Mouse (Mus musculus) frontal cortex, postnatal 10 days (tissue): ENCODE data around the gene Gm20388.
"Not testable (repeated sequence)": the region's sequence is repeated elsewhere in the genome, so short reads cannot be mapped to it uniquely, and the experiment has no call there.

Source experiments
- DNase-seq, 2 experiments: peaks; one replicate each; pipeline ENCODE4 v3.0.0; 2022; ENCODE audit warnings: low spot score in 2 of 2, mixed read lengths in 1 of 2

Gm20388 gene

DNA sequence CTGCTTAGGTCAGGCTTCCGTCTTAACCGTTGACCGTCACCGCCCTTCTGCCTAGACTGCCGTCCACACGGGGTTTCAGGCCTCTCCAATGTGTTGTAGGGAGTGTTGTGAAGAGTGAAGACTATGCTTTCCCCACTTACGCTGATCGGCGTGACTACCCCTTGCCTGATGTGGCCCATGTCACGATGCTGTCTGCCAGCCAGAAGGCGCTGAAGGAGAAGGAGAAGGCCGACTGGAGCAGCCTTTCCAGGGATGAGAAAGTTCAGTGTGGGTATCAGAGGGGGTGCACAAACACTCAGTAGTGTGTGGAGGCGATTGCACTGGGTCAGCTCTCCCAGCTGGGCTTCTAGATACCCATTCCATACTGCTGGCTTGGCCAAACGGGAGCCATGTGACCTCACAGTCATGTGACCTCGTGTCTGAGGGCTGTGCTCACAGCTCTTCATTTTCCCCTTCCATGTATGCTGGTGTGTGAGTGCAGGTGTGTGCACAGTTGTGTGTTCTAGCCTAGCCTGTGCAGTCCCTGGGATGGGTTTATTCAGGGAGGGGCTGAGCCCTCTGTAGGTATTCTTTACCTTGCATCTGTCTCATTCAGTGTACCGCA is 762.1 kb downstream of the Gm20388 start:
- no peak for DNase-seq

DNA sequence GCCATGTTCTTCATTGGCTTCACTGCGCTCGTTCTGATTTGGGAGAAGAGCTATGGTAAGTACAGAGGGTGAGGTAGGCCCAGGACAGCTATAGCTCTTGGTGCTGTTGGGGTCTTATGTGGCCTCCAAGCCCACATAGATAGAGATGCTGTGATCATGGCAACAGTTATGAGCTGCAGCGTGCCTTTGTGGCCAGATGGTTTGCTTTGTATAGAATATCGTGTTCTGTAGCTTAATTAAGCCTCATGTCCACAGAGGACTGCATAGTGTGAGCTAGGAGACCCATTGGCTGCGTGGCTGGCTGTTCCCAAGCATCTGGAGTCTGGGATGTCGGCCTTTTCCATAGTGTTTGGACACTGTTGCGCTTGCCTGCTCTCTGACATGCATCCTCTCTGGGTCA is 762.7 kb downstream of the Gm20388 start:
- DNase-seq: no peak

DNA sequence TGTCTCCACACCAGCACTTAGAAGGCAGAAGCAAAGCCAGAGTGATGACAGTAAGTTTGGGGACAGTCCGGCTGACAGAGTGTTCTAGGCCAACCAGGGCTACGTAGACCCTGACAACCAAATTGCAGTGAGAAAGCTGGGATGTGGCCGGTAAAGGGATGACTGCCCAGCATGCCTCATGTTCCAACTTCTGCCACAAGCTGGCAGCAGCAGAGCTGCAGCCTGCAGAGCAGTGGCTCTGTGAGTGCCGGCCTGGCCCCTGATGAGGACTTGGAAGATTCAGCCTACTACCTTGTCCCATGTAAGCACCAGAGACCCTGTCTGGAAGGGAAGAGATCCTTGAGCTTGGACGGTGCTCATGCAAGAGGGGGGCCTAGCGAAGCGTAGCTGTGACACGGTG is 765.1 kb downstream of the Gm20388 start:
- no peak for DNase-seq

DNA sequence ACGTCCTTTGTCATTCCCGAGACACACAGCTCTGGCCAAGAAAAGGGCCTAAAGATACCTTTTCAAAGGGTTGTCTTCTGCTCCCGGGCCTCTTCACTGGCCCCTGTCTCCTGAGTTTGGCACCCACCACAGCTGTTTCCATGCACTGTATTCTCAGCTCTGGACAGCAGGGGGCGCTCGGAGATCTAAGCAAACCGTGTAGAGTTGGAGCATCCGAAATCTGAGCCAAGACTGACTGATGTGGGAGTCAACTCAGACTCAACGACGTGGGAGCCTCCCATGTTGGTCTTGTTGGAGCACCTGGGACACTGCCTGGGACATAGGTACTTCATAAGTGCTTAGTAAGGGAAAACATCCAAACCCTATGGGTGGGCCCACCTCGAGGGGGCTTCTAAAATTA is 767.8 kb downstream of the Gm20388 start:
- peak; percentile 66 to 83 for DNase-seq

DNA sequence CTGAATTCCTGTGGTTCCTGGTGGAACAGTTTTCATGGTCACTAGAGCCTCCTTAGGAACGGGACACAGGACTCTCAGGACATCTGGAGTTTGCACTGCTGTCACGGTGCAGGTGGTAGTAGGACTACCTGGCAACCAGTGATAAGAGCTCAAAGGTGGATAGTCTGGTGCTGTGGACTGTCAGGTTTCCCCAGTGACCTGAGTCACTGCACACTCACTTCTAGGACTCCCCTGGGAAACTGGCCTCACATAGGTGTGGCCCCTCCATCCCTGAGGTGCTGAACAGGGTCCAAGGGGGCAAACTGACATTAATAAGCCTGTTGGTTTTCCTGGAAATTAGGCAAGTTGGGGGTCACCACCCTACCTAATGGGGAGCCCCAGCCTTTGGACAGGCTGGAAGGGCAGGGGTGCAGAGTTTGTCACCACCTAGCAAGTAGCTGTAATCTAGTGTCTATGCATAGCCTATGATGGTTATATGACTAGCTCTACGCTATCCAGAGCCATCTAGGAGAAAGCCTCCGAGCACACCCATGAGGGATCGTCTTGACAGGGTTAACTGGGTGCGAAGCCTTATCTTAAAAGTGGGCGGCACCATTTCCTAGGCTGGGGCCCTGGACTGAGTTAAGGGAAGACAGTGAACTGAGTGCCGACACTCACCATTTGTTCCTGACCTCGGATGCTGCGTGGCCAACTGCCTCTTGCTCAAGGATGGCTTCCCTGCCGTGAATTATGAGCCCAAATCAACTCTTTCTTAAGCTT is 769.2 kb downstream of the Gm20388 start:
- no peak for DNase-seq

DNA sequence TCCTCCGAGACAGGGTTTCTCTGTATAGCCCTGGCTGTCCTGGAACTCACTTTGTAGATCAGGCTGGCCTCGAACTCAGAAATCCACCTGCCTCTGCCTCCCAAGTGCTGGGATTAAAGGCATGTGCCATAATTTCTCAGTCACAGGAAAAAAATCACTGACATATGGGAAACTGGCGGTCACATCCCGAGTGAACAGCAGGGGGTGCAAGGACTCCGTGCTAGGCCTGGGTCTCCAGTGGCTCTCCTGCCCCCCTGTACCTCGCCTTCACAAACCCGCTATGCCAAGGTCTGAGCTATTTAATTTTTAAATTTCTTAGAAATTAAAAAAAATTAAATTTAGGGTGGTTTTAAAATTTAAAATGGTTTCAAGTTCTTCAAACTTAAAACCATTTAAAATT is 769.8 kb downstream of the Gm20388 start:
- DNase-seq: not testable (repeated sequence)

DNA sequence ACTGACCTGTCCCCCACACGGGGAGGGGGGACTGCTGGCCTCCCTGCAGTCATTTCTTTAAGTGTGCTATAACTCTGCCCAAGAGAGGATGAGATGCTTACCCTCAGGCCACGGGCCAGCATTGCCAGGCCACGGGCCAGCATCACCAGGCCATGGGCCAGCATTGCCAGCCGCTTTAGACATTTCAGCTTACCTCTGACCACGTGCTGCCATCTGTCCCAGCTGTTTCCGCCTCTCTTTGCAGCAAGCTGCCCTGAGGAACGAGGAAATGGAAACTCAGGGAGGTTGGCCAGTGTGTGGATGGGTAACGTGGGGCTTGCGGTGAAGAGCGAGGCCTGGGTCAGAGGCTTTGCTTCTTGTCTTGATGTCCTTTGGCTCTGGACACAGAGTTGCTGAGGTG is 770.5 kb downstream of the Gm20388 start:
- no peak for DNase-seq

DNA sequence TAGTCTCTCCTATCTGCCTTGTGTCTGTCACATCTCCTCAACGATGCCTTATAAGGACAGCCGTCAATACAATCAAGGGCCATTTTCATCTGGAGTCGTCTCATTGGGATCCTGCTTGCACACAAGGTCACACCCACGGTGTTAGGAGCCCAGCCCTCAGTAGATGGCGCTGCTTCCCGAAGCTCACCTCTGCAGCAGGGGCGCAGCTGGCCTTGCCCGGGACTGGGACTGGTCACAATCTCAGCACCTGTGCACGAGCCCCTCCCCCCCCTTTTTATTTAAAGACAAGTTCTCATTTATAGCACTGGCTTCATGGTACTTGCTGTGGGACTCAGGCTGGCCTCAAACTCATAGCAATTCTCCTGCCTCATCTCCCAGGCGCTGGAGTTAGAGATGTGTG is 773.0 kb downstream of the Gm20388 start:
- no peak for DNase-seq

DNA sequence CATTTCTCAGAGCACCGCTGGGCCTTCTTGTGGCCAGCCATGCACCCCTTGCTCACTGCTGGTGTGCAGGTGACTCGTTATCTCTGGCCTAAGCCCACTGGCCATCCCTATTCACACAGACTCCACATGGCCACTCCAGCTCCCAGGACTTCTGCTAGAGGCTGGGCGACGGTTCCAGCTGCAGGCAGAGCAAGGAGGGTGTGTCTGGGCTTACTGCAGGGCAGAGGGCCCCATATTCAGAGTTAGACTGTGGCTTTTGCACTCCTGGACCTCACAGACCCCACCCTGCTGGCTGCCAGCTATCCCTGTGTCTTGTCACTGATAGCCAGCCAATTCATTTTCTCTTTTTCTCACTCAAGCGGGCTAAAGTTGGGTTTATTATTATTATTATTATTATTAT is 773.4 kb downstream of the Gm20388 start:
- DNase-seq: no peak

DNA sequence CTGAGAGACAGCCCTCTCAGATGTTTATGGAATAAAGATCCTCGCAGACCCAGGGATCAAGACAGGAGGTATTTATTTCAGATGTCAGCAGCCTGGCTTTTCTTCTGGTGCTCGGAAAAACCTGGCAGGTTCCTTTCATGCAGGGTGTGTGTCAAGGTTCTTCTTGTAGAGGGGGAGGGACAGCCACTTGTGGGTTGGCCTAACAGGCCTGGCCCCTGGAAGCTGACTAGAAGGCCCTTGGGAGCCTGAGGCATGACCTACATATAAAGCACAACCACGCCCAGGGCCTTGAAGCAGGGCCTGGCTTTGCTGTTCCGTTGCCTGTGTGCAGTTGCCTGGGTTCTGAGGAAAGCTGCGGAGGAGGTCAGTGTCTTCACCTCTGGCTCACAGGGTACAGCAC is 774.5 kb downstream of the Gm20388 start:
- DNase-seq: no peak

DNA sequence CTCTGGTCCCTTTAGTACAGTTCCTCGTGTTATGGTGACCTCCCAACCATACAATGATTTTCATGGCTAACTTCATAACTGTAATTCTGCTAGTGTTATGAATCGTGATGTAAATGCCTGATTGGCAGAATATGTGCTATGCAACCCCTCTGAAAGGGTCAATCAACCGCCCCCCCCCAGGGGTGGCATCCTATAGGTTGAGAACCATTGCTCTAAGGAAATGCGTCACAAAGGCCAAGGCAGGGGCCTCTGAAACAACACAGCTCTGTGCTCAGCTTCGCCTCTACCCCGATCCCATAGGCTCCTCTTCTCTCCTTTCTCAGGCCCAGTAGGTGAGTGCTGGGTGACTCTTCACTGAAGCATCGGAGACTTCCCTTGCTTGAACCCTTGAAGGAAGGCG is 775.0 kb downstream of the Gm20388 start:
- DNase-seq: no peak

DNA sequence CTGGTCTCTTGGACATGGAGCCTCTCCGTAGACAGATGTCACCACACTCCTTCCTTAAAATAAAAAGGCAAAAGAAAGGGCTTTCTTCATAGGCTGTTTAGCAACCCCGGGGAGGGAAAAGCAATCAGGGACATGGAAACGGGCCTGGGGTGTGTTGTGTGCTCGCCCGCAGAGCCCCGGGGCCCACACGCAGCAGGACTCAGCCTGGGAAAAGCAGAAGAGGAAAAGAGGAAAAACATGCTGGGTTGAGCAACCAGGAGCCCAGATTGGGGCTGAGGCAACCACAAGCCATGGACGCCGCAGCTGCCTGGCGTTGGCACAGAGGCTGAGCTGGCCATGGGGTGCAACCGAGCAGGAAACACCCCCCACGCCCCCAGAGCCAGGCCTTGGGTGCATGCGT is 775.4 kb downstream of the Gm20388 start:
- DNase-seq: no peak

DNA sequence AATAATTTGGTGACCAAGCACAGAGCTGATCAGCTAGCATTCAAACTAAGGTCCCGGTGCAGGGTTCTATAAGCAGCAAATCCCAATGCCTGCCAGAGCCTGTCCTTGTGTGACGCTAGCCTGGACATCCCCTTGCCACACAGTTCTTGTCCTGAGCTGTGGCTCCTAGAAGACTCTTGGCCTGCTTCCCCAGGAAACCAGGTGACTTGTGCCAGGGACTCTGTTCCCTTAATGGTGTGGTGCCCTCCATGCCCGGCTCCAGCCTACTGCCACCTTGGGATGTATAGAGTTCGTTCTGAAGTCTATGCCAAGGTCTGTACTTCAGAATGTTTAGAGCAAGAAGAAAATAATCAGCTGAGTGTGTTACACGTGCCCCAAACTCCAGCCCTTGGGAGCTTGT is 775.9 kb downstream of the Gm20388 start:
- no peak for DNase-seq

DNA sequence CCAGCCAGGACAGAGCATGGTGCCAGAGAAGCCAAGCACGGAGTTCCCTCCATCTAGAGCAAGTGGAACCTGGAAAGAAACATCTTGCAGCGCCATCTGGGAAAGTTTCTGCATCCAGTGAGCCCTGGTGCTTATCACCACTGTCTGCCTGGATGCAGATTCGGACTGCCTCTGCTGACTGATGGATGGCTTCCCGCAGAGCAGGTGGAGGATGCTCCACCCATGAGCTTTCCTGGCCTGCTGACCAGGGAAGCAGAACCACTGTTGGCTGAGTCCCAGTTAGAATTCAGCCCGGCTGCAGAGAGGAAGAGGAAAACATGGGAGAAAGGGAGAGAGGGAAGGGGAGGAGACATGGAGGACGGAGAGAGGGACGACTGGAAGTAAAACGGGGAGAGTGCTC is 777.1 kb downstream of the Gm20388 start:
- DNase-seq: no peak

DNA sequence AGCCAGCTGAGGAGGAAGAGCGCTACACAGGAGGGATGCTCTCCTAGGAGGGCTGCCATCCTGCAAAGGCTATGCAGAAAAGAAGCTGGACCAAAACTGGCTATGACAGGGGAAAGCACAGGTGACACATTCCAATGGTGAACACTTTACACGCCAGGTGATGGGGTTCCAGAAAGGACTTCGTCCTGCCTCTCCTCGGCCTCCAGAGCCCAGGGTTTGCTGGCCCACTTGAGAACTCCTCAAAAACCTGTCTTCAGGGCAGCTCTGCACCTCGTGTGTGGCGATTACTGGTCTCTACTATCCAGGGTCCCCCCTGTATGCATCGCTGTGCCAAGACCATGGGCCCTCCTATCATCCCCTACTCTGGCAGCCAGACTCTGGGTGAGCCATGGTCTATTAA is 777.9 kb downstream of the Gm20388 start:
- DNase-seq: no peak

DNA sequence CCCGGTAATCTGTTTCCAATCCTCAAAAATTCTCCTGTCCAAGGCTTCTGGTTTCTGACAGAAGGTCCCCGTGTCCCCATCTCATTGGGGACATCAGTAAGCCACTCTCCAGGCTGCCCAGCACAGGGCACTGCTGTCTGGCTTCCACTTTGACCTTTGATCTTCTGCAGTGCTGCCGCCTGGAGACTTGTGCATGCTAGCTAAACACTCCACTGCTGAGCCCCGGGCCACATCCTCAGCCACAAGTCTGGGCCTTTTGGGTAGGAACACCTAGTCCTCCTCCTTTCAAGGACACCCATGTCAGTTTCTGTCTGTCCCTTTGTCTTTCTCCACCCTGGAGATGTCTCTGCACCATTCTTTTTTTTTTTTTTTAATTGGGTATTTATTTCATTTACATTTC is 782.3 kb downstream of the Gm20388 start:
- DNase-seq: no peak

DNA sequence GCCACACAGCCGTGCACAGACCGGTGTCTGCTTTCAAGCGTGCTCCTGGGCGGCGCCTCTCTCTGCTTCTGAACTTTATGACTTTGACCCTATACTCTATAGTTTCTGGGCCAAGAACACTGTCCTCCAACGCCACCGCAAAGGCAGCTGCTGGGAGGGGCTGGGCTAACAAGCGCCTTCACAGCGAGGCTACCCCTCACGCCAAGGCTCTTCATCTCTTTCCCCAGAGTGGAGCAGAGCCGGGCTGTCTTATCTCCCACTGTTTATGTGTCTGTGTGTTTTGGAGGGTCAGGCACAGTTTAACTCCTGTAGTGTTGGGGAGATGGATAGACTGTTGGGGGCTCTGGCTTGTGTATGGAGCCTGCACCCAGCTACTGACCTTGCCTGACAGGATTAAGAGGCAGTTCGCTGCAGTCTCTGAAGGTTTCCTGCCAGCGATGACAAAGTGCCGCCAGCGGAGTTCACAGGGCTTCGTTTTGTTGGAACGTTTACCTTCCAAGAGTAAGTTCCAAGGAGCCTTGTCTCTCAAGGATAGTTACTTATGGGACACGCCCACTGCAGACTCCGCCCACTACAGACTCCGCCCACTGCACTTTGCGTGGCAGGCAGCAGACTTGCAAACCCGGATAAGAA is 783.3 kb downstream of the Gm20388 start:
- no peak for DNase-seq

DNA sequence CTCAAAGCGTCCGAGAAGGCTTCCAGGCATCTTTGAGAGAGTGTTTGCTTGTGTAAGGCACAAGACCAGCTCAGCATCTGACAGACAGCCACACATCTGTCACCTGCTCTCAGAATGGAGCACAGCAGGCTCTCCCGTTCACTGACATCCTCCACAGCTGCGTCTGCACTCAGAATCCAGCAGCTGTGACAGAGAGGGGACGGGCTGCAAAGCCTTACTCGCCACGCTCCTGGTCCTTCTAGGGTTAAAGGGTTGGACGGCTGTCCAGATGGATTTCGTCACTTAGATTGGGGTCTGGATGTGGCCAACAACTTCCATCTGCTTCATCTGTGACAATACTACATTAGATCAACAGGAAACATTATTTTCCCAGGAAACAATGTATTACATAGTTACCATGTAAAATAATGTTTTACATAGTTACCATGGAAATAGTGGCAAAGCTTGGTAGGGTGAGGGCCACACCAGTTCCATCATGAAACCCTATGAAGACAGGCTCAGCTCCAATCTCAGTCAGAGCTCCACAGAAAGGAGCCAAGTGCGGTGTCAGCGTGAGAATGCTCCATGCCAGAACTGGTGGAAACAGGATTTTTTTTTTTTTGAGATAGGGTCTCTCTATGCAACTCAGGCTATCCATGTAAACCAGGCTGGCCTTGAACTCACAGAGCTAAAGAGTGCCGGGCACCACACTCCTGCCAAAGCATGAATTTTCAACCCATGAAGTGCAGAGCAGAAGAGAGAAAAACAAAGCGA is 785.9 kb downstream of the Gm20388 start:
- no peak for DNase-seq

DNA sequence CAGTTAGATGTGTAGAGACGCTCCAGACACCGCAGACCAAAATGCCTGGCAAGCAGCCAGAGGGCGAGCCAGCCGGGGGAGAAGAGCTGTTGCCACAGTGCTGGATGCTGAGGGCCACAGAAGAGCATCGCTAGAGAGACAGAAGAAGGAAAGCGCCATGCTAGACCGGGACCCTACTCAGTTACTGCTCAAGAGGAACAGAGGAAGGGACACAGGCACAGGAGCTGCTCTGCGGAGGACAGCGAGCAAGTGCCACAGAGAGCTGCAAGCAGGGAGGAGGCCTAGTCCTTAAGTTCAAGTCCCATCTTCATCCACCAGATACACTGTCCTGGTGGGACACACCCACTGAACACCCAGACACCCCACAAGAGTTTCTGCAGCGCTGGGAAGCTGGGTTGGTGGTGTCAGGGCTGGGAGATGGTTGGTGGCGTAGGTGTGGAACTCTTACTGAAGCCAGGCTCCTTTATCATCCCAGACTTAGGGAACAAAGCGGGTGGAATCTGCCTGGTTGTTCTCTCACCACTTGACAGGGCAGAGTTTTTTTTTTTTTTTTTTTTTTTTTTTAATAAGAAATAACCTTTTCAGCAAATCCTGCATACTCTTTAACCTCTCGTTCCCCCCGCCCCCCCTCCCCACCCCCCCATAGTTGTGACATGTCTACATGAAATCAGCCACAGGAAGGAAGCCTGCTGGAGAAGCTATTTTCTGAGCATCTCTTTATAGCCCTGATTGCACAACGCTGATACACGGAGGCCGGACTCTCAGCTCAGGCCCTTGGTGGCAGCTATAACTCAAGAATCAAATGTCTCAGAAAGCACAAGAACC is 786.7 kb downstream of the Gm20388 start:
- DNase-seq: no peak

DNA sequence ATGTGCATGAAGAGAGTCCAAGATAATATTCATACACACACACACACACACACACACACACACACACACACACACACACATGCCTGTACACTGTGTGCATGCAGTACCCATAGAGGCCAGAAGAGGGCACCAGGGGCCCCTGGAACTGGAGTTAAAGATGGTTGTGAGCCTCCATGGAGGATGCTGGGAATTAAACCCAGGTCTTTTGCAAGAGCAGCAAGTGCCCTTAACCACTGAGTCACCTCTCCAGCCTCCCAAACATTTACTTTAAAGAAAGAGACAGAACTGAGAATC is 787.3 kb downstream of the Gm20388 start:
- no peak for DNase-seq

DNA sequence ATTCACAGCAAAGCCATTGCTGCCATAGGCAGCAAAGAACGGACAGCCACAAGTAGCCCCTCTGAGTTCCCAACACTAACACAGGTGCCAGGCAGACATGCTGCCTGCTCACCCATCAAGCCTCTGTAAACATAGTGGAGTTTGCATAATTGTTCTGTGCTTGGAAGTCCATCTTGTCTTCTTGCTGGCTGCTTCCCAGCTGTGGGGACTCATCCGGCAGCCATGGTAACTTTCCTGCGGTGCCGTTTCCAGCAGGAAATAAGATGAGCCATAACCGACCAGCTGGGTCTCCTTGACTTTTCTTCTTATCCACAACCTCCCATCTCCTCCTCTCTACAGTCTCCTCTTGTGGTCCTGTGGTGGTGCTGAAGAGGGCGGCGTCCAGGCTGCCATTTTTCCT is 787.8 kb downstream of the Gm20388 start:
- no peak for DNase-seq

DNA sequence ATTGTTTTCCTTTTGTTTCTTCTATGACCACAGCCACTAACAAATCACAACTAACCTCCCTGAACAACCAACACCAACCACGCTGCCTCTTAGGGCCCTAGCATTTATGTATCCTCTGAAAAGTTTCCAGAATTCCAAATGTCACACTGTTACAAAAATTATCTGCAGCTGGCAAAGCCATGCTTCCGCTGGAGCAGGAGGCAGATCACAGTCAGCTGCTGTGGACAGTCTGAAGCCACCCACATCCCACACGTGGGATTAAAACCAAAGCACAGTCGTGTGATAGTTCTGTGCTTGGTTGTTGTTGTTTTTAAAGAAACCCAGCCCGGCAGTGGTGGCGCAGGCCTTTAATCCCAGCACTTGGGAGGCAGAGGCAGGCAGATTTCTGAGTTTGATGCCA is 788.4 kb downstream of the Gm20388 start:
- no peak for DNase-seq
